Mouse (Mus musculus) neural tube, embryonic 15.5 days (tissue): ENCODE measurements around the gene Deup1. TPM values are rescaled to one million over a fixed set of nuclear protein-coding genes. Genes with fewer than 3 reads are reported as not detected.
A peak's percentile ranks its signal among the peaks of the same experiment; 100 is the strongest.

Experiments used
- ATAC-seq: fragments of 200-750 bp; cut with Nextera tagmentation; 2 replicates; pipeline ENCODE4 v1.8.0; 2017; ENCODE audit warnings: mild to moderate bottlenecking, moderate TSS enrichment, moderate library complexity; ENCODE audit not compliant: low FRiP score
- H3K27ac ChIP-seq: fragments of 300-500 bp; sonication (generic); replicated peaks from 2 replicates; pipeline ENCODE4 v1.5.1; 2015; ENCODE audit warnings: mild to moderate bottlenecking, inconsistent platforms
- H3K27me3 ChIP-seq: fragments of 300-500 bp; sonication (generic); replicated peaks from 2 replicates; pipeline ENCODE4 v1.6.1; 2015; ENCODE audit warnings: inconsistent platforms
- H3K36me3 ChIP-seq: fragments of 300-500 bp; sonication (generic); 2 replicates; pipeline ENCODE4 v1.6.1; 2015; ENCODE audit warnings: inconsistent platforms
- H3K4me1 ChIP-seq: fragments of 300-500 bp; sonication (generic); 2 replicates; pipeline ENCODE4 v1.6.1; 2015; ENCODE audit warnings: inconsistent platforms
- H3K4me2 ChIP-seq: fragments of 300-500 bp; sonication (generic); 2 replicates; pipeline ENCODE4 v1.6.1; 2015; ENCODE audit warnings: inconsistent platforms, mild to moderate bottlenecking, moderate library complexity
- H3K4me3 ChIP-seq: fragments of 300-500 bp; sonication (generic); replicated peaks from 2 replicates; pipeline ENCODE4 v1.5.1; 2015; ENCODE audit warnings: mild to moderate bottlenecking, inconsistent platforms
- H3K9ac ChIP-seq: fragments of 300-500 bp; sonication (generic); replicated peaks from 2 replicates; pipeline ENCODE4 v1.6.1; 2015; ENCODE audit warnings: mild to moderate bottlenecking, inconsistent platforms
- H3K9me3 ChIP-seq: fragments of 300-500 bp; sonication (generic); replicated peaks from 2 replicates; pipeline ENCODE4 v1.6.1; 2016; ENCODE audit warnings: inconsistent platforms
- WGBS: fragments of 180-500 bp; shearing (Covaris S2); methylation state at CpG from one replicate; pipeline ENCODE4 v1.1.7; 2015; ENCODE audit warnings: mixed read lengths; 5-methylcytosine and 5-hydroxymethylcytosine counted together
- polyA plus RNA-seq: library from polyadenylated mRNA; unstranded; fragments of >200 nt; fragmentation: Nextera tagmentation; extraction: Ambion mirVana; gene quantifications from 2 replicates; pipeline ENCODE4 v1.2.1, GENCODE M21; 2015

Gene Deup1
- polyA plus RNA-seq, 1 experiment from 2014 or later = 0.35 TPM

- no peaks in the 10 kb centered on the region for H3K36me3 ChIP-seq
- H3K4me2 ChIP-seq = no peak overlapping the region
- no peak for ATAC-seq
- H3K9me3 ChIP-seq = no peaks in the 10 kb centered on the region
- H3K27me3 ChIP-seq = no peaks in the 10 kb centered on the region
- H3K27ac ChIP-seq = no peak overlapping the region
- no peak overlapping the region for H3K9ac ChIP-seq
- peaks cover 29% of the 10 kb centered on the region for H3K4me1 ChIP-seq
- 91% methylated on average over 7 of the region's 7 CpGs for WGBS
- no peak overlapping the region for H3K4me3 ChIP-seq
These were observed 99.4 kb downstream of the Deup1 start for GRCm38 (mm10) chr9:15528368-15528767.

- no peak for ATAC-seq
- Histone ChIP-seq H3K27me3 (no peaks in the 10 kb centered on the region), H3K9ac (no peak overlapping the region), H3K4me1 (peaks cover 30% of the 10 kb centered on the region), H3K9me3 (no peaks in the 10 kb centered on the region), H3K27ac (no peak overlapping the region), H3K36me3 (no peaks in the 10 kb centered on the region), H3K4me3 (no peak overlapping the region), H3K4me2 (no peak overlapping the region)
- WGBS = 68% methylated on average over 6 of the region's 6 CpGs
These were observed 99.9 kb downstream of the Deup1 start for GRCm38 (mm10) chr9:15527846-15528245.

GRCm38 (mm10) chr9:15526539-15526938, 101.2 kb downstream of the Deup1 start:
- no peak for ATAC-seq
- H3K27me3 ChIP-seq = no peaks in the 10 kb centered on the region

GRCm38 (mm10) chr9:15525246-15525645, 102.5 kb downstream of the Deup1 start:
- Histone ChIP-seq H3K9me3 (no peaks in the 10 kb centered on the region), H3K9ac (no peak overlapping the region), H3K36me3 (no peaks in the 10 kb centered on the region), H3K4me3 (no peak overlapping the region), H3K4me1 (peaks cover 21% of the 10 kb centered on the region), H3K27me3 (no peaks in the 10 kb centered on the region), H3K4me2 (no peak overlapping the region), H3K27ac (no peak overlapping the region)
- 78% methylated on average over 8 of the region's 8 CpGs for WGBS
- ATAC-seq = no peak

More at GRCm38 (mm10) chr9:15526539-15526938, 101.2 kb downstream of the Deup1 start:
- H3K27ac ChIP-seq = no peak overlapping the region
- no peaks in the 10 kb centered on the region for H3K9me3 ChIP-seq
- no peak overlapping the region for H3K4me2 ChIP-seq
- H3K36me3 ChIP-seq = no peaks in the 10 kb centered on the region
- H3K4me1 ChIP-seq = peaks cover 30% of the 10 kb centered on the region
- WGBS = 87% methylated on average over 7 of the region's 7 CpGs
- no peak overlapping the region for H3K9ac ChIP-seq
- no peak overlapping the region for H3K4me3 ChIP-seq

GRCm38 (mm10) chr9:15523646-15524045, 104.1 kb downstream of the Deup1 start:
- Histone ChIP-seq H3K27me3 (no peaks in the 10 kb centered on the region), H3K27ac (no peak overlapping the region), H3K4me3 (no peak overlapping the region), H3K9ac (no peak overlapping the region), H3K9me3 (no peaks in the 10 kb centered on the region), H3K4me2 (no peak overlapping the region), H3K36me3 (no peaks in the 10 kb centered on the region), H3K4me1 (peaks cover 9% of the 10 kb centered on the region; the same call in 1 of the 2 replicates)
- ATAC-seq = no peak
- 90% methylated on average over 6 of the region's 6 CpGs for WGBS

GRCm38 (mm10) chr9:15522887-15523286, 104.8 kb downstream of the Deup1 start:
- Histone ChIP-seq H3K4me1 (peaks cover 9% of the 10 kb centered on the region; the same call in 1 of the 2 replicates), H3K36me3 (no peaks in the 10 kb centered on the region), H3K4me2 (no peak overlapping the region), H3K9me3 (no peaks in the 10 kb centered on the region), H3K9ac (no peak overlapping the region), H3K4me3 (no peak overlapping the region), H3K27me3 (no peaks in the 10 kb centered on the region), H3K27ac (no peak overlapping the region)
- 81% methylated on average over 5 of the region's 5 CpGs for WGBS
- no peak for ATAC-seq

GRCm38 (mm10) chr9:15522348-15522747, 105.4 kb downstream of the Deup1 start:
- Histone ChIP-seq H3K27me3 (no peaks in the 10 kb centered on the region), H3K4me3 (no peak overlapping the region), H3K36me3 (no peaks in the 10 kb centered on the region), H3K9ac (no peak overlapping the region), H3K9me3 (no peaks in the 10 kb centered on the region), H3K27ac (no peak overlapping the region), H3K4me2 (no peak overlapping the region), H3K4me1 (peaks cover 9% of the 10 kb centered on the region; the same call in 1 of the 2 replicates)
- WGBS = 92% methylated on average over 10 of the region's 10 CpGs
- no peak; the same call in 1 of the 2 replicates for ATAC-seq

- WGBS = 93% methylated on average over 4 of the region's 4 CpGs
- H3K27me3 ChIP-seq = no peaks in the 10 kb centered on the region
These were observed 109.8 kb downstream of the Deup1 start for GRCm38 (mm10) chr9:15517979-15518378.

GRCm38 (mm10) chr9:15516007-15516406, 111.7 kb downstream of the Deup1 start:
- ATAC-seq = no peak
- peaks cover 16% of the 10 kb centered on the region for H3K4me1 ChIP-seq
- H3K27ac ChIP-seq = no peak overlapping the region
- 55% methylated on average over 2 of the region's 2 CpGs for WGBS
- H3K4me2 ChIP-seq = no peak overlapping the region
- no peaks in the 10 kb centered on the region for H3K27me3 ChIP-seq
- H3K9ac ChIP-seq = no peak overlapping the region
- no peaks in the 10 kb centered on the region for H3K9me3 ChIP-seq
- H3K4me3 ChIP-seq = no peak overlapping the region
- H3K36me3 ChIP-seq = no peaks in the 10 kb centered on the region

More at GRCm38 (mm10) chr9:15517979-15518378, 109.8 kb downstream of the Deup1 start:
- no peak overlapping the region for H3K27ac ChIP-seq
- no peak overlapping the region for H3K9ac ChIP-seq
- no peak for ATAC-seq
- no peaks in the 10 kb centered on the region for H3K9me3 ChIP-seq
- no peak overlapping the region for H3K4me2 ChIP-seq
- H3K36me3 ChIP-seq = no peaks in the 10 kb centered on the region
- 0 out of 2 replicates have a peak, but pooled peaks cover 8% of the 10 kb centered on the region for H3K4me1 ChIP-seq
- H3K4me3 ChIP-seq = no peak overlapping the region

- ATAC-seq = no peak
- WGBS = 63% methylated on average over 7 of the region's 7 CpGs
- Histone ChIP-seq H3K4me1 (peaks cover 28% of the 10 kb centered on the region), H3K9ac (no peak overlapping the region), H3K27ac (no peak overlapping the region), H3K4me3 (no peak overlapping the region), H3K4me2 (no peak overlapping the region), H3K27me3 (no peaks in the 10 kb centered on the region), H3K36me3 (no peaks in the 10 kb centered on the region), H3K9me3 (no peaks in the 10 kb centered on the region)
These were observed 114.8 kb downstream of the Deup1 start for GRCm38 (mm10) chr9:15512918-15513317.

GRCm38 (mm10) chr9:15510557-15511310, 117.0 kb downstream of the Deup1 start:
- 28% methylated on average over 3 of the region's 3 CpGs for WGBS
- Histone ChIP-seq H3K9ac (no peak overlapping the region), H3K27ac (0 out of 2 replicates have a peak overlapping the region, but pooled peaks have one; percentile 33), H3K4me3 (no peak overlapping the region), H3K4me2 (no peak overlapping the region), H3K27me3 (no peaks in the 10 kb centered on the region), H3K4me1 (peaks cover 24% of the 10 kb centered on the region), H3K36me3 (no peaks in the 10 kb centered on the region), H3K9me3 (no peaks in the 10 kb centered on the region)
- ATAC-seq = no peak
